Mouse (Mus musculus) bone marrow, adult 2 months (tissue): ENCODE measurements around the gene Gm9903. TPM values are rescaled to one million over a fixed set of nuclear protein-coding genes. Genes with fewer than 3 reads are reported as not detected.

Experiments
- H3K27ac ChIP-seq: fragments of 200-500 bp; 2 replicates; pipeline ENCODE4 v1.5.1; 2012; ENCODE audit warnings: low read depth, mild to moderate bottlenecking, control low read depth, inconsistent platforms, low read length; ENCODE audit not compliant: control insufficient read depth, poor library complexity, insufficient read depth
- H3K4me1 ChIP-seq: fragments of 200-500 bp; 2 replicates; pipeline ENCODE4 v1.6.1; 2011; ENCODE audit warnings: low read length; ENCODE audit not compliant: control insufficient read depth, insufficient read depth
- H3K4me3 ChIP-seq: fragments of 200-500 bp; replicated peaks from 2 replicates; pipeline ENCODE3; 2011; ENCODE audit warnings: mild to moderate bottlenecking, low read depth, low read length, control low read depth; ENCODE audit not compliant: control insufficient read depth
- CTCF ChIP-seq: fragments of 200-500 bp; IDR thresholded peaks from 2 replicates; pipeline ENCODE4 v1.5.1; 2011; ENCODE audit warnings: low read length, control low read depth; ENCODE audit not compliant: control insufficient read depth, insufficient read depth
- POLR2A ChIP-seq: fragments of 200-500 bp; IDR thresholded peaks from 2 replicates; pipeline ENCODE4 v1.6.1; 2011; ENCODE audit warnings: low read depth, mild to moderate bottlenecking, control low read depth, low read length, borderline replicate concordance; ENCODE audit not compliant: control insufficient read depth
- WGBS: fragments of 180-500 bp; shearing (Covaris S2); methylation state at CpG from one replicate; pipeline ENCODE4 v1.1.7; 2018; 5-methylcytosine and 5-hydroxymethylcytosine counted together
- polyA plus RNA-seq: library from polyadenylated mRNA; stranded (reverse); fragments of >200 nt; gene quantifications from 2 replicates; pipeline ENCODE4 v1.2.4, GENCODE M21; 2011; ENCODE audit warnings: low replicate concordance; ENCODE audit not compliant: missing spikeins, insufficient read depth, insufficient read length

Gene Gm9903
- polyA plus RNA-seq, 1 experiment: not detected

GRCm38 (mm10) chr5:33609226-33609625, 20.5 kb upstream of the Gm9903 start:
- Histone ChIP-seq H3K4me3 (no peak overlapping the region), H3K27ac (no peak overlapping the region), H3K4me1 (no peaks in the 10 kb centered on the region)
- TF ChIP-seq CTCF: no peak
- no peak for TF ChIP-seq POLR2A
- WGBS: 77% methylated on average over 1 of the region's 1 CpGs

- H3K4me3 ChIP-seq: no peak overlapping the region
- no peaks in the 10 kb centered on the region for H3K4me1 ChIP-seq
- no peak for TF ChIP-seq CTCF
- WGBS: 83% methylated on average over 1 of the region's 1 CpGs
- H3K27ac ChIP-seq: no peak overlapping the region
These were observed 17.9 kb upstream of the Gm9903 start for GRCm38 (mm10) chr5:33611795-33612194.

- WGBS: 92% methylated on average over 6 of the region's 6 CpGs
- Histone ChIP-seq H3K4me3 (no peak overlapping the region), H3K4me1 (no peaks in the 10 kb centered on the region), H3K27ac (no peak overlapping the region)
- TF ChIP-seq POLR2A: no peak
- no peak for TF ChIP-seq CTCF
These were observed 15.3 kb upstream of the Gm9903 start for GRCm38 (mm10) chr5:33614391-33614790.

- 81% methylated on average over 2 of the region's 2 CpGs for WGBS
- H3K4me3 ChIP-seq: no peak overlapping the region
- no peak overlapping the region for H3K27ac ChIP-seq
- H3K4me1 ChIP-seq: peaks cover 2% of the 10 kb centered on the region
- TF ChIP-seq CTCF: no peak
- no peak for TF ChIP-seq POLR2A
These were observed 7.1 kb upstream of the Gm9903 start for GRCm38 (mm10) chr5:33622671-33623070.

DNA sequence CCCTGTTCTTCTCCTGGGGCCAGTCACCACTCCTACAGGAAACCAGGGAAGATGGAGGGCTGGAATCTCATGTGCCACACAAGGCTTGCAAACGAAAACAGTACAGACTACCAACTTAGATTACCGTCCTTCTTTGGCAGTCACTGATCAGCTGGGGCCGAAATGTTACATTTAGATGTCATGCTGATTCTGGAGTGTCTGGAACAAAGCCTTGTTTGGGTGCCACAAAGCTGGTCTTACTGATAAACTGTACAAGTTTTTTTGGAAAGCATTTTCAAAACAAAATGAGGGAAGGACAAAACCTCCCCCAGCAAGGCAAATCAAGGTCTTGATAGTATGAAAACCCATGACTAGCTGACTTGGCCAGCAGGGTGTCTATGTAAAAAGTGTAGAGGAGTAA, 6.0 kb upstream of the Gm9903 start:
- TF ChIP-seq POLR2A: no peak
- no peak for TF ChIP-seq CTCF
- H3K27ac ChIP-seq: no peak overlapping the region
- peaks cover 5% of the 10 kb centered on the region for H3K4me1 ChIP-seq
- no peak overlapping the region for H3K4me3 ChIP-seq
- WGBS: 62% methylated on average over 3 of the region's 3 CpGs

DNA sequence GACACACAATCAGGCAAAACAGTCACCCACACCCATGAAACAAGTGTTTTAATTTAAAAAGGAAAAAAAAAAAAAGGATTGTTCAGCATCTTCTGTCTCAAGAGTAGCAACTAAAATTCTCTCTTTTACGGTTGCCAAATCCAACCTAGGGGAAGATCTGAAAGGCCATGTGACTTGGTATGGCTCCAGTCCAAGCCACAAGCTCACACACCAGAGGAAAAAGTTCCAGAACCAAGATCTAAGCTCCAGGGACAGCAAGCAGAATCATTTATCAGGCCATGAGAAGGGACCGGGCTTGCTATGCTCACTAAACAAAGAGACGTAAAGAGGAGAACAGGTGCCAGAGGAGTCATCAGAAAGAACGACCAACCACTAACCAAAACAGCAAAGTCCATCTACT, 1.8 kb upstream of the Gm9903 start:
- H3K4me3 ChIP-seq: peak overlapping the region; percentile 33
- no peak overlapping the region for H3K27ac ChIP-seq
- WGBS: 8% methylated on average over 4 of the region's 4 CpGs
- H3K4me1 ChIP-seq: peaks cover 9% of the 10 kb centered on the region
- TF ChIP-seq CTCF: no peak
- TF ChIP-seq POLR2A: no peak

DNA sequence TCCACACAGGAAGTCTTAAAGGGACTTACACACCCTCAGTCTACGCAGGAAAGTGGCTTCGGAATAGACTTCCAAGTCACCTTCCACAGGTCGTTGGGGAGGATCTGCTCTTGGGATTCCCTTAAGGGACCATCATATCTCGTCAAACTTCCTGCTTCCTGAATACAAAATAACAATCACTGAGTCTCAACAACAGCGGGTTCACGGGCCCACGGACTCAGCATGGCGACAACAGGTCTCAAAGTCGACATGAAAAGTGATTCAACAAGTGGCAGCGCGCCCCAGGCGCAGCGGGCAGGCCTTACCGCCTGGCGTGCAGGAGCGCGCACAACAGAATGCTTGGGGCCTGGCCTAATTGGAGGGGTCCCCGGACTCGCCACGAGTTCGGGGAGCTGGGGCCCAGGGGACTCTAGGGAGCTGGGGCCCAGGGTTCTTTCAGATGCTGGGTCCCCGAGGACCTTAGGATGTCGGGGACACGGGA, 865 bp upstream of the Gm9903 start:
- peak overlapping the region; percentile 98 for H3K4me3 ChIP-seq
- peaks cover 9% of the 10 kb centered on the region for H3K4me1 ChIP-seq
- under 1% methylated on average over 24 of the region's 24 CpGs for WGBS
- no peak for TF ChIP-seq CTCF
- TF ChIP-seq POLR2A: 0 out of 2 replicates have a peak, but pooled peaks have one; percentile 5
- peak overlapping the region; percentile 97 for H3K27ac ChIP-seq

GRCm38 (mm10) chr5:33630061-33630460, 336 bp downstream of the Gm9903 start:
- Histone ChIP-seq H3K4me3 (peak overlapping the region; percentile 69), H3K27ac (peak overlapping the region; percentile 72), H3K4me1 (peaks cover 9% of the 10 kb centered on the region)
- TF ChIP-seq POLR2A (no peak), CTCF (no peak)
- 2% methylated on average over 9 of the region's 9 CpGs for WGBS

- TF ChIP-seq POLR2A (no peak), CTCF (no peak)
- 35% methylated on average over 4 of the region's 4 CpGs for WGBS
- peak overlapping the region; percentile 69 for H3K4me3 ChIP-seq
- H3K4me1 ChIP-seq: peaks cover 7% of the 10 kb centered on the region
- H3K27ac ChIP-seq: peak overlapping the region; percentile 24
These were observed 890 bp downstream of the Gm9903 start for GRCm38 (mm10) chr5:33630615-33631014.
